ENCODE assay signal across 8 mouse cellular contexts in genomic region chr4:124986739-124987710, GRCm38 (mm10). TPM values are rescaled to one million over a fixed set of nuclear protein-coding genes. Genes with fewer than 3 reads are reported as not detected.
DNase-seq lines count a peak whose midpoint lies in the region; ATAC-seq and TF ChIP-seq lines count a peak whose summit lies in the region.

No protein-coding gene starts in this region.

- 3% methylated on average over 32 of the region's 51 CpGs for WGBS in lung, postnatal 0 days
- 2% methylated on average over 51 of the region's 51 CpGs for WGBS in forebrain, embryonic 15.5 days
- 7% methylated on average over 49 of the region's 51 CpGs for WGBS in liver, embryonic 12.5 days (ENCODE audit: insufficient replicate concordance)
- 3% methylated on average over 51 of the region's 51 CpGs for WGBS in stomach, embryonic 16.5 days

- DNase-seq in lung, postnatal 0 days (ENCODE audit: low spot score), result no peak
- DNase-seq in lung, postnatal 25 days (ENCODE audit: low spot score), result no peak
- no peak for DNase-seq in embryo, embryonic 9.5 days (ENCODE audit: extremely low spot score)
- no peak for DNase-seq in right cerebral cortex, postnatal 4 days

- no peak for TF ChIP-seq CTCF in lung, postnatal 0 days (IDR thresholded peaks at IDR 0.05)

- peak overlapping the region; percentile 67 for H3K4me2 ChIP-seq in lung, postnatal 0 days (replicated peaks; ENCODE audit: low read depth, low read length)
- peak overlapping the region; percentile 51 for H3K4me2 ChIP-seq in forebrain, embryonic 15.5 days (replicated peaks)
- H3K4me2 ChIP-seq in liver, embryonic 12.5 days, result peak overlapping the region; percentile 56
- peak overlapping the region; percentile 63 for H3K4me2 ChIP-seq in stomach, embryonic 16.5 days (ENCODE audit: low read depth, low read length)

- no peak overlapping the region for H3K9ac ChIP-seq in lung, postnatal 0 days (replicated peaks; ENCODE audit: low read depth)
- H3K9ac ChIP-seq in forebrain, embryonic 15.5 days (replicated peaks), result no peak overlapping the region
- H3K9ac ChIP-seq in liver, embryonic 12.5 days, result no peak overlapping the region
- peak overlapping the region; percentile 66 for H3K9ac ChIP-seq in stomach, embryonic 16.5 days (ENCODE audit: low read length)

- ATAC-seq in lung, postnatal 0 days, result no peak
- no peak for ATAC-seq in forebrain, embryonic 15.5 days (replicated peaks)
- ATAC-seq in liver, embryonic 12.5 days, result no peak
- ATAC-seq in stomach, embryonic 16.5 days (ENCODE audit: insufficient read depth, low FRiP score), result no peak
- no peak for ATAC-seq in erythroblast, adult 5-6 weeks (replicated peaks; ENCODE audit: low FRiP score, poor library complexity, severe bottlenecking)

- H3K4me3 ChIP-seq in lung, postnatal 0 days (ENCODE audit: low read depth, low read length), result peak overlapping the region; percentile 45
- peak overlapping the region; percentile 40 for H3K4me3 ChIP-seq in forebrain, embryonic 15.5 days
- H3K4me3 ChIP-seq in liver, embryonic 12.5 days, result peak overlapping the region; percentile 44
- H3K4me3 ChIP-seq in stomach, embryonic 16.5 days (replicated peaks; ENCODE audit: low read length), result peak overlapping the region; percentile 51

- H3K27ac ChIP-seq in lung, postnatal 0 days (ENCODE audit: low read length), result no peak overlapping the region
- H3K27ac ChIP-seq in forebrain, embryonic 15.5 days (replicated peaks), result no peak overlapping the region
- H3K27ac ChIP-seq in liver, embryonic 12.5 days, result no peak overlapping the region
- no peak overlapping the region for H3K27ac ChIP-seq in stomach, embryonic 16.5 days (ENCODE audit: low read length)

- H3K27me3 ChIP-seq in lung, postnatal 0 days (replicated peaks; ENCODE audit: insufficient read depth, low read length), result peaks cover 31% of the 10 kb centered on the region
- H3K27me3 ChIP-seq in forebrain, embryonic 15.5 days, result peaks cover 75% of the 10 kb centered on the region
- peaks cover 99% of the 10 kb centered on the region for H3K27me3 ChIP-seq in liver, embryonic 12.5 days (replicated peaks)
- peaks cover 52% of the 10 kb centered on the region for H3K27me3 ChIP-seq in stomach, embryonic 16.5 days (ENCODE audit: control insufficient read depth, insufficient read depth, low read length)

- no peaks in the 10 kb centered on the region for H3K9me3 ChIP-seq in lung, postnatal 0 days (ENCODE audit: low read length)
- H3K9me3 ChIP-seq in forebrain, embryonic 15.5 days, result no peaks in the 10 kb centered on the region
- H3K9me3 ChIP-seq in liver, embryonic 12.5 days (replicated peaks), result no peaks in the 10 kb centered on the region
- no peaks in the 10 kb centered on the region for H3K9me3 ChIP-seq in stomach, embryonic 16.5 days (replicated peaks; ENCODE audit: control insufficient read depth, low read length)

- TF ChIP-seq EP300 in lung, postnatal 0 days (IDR thresholded peaks at IDR 0.05), result no peak

- no peaks in the 10 kb centered on the region for H3K36me3 ChIP-seq in lung, postnatal 0 days (ENCODE audit: insufficient read depth, low read length)
- H3K36me3 ChIP-seq in forebrain, embryonic 15.5 days, result no peaks in the 10 kb centered on the region
- H3K36me3 ChIP-seq in liver, embryonic 12.5 days, result no peaks in the 10 kb centered on the region
- H3K36me3 ChIP-seq in stomach, embryonic 16.5 days (ENCODE audit: control insufficient read depth, insufficient read depth, low read length), result no peaks in the 10 kb centered on the region

- no peaks in the 10 kb centered on the region for H3K4me1 ChIP-seq in lung, postnatal 0 days (ENCODE audit: insufficient read depth, low read depth, low read length)
- peaks cover 21% of the 10 kb centered on the region for H3K4me1 ChIP-seq in forebrain, embryonic 15.5 days
- H3K4me1 ChIP-seq in liver, embryonic 12.5 days, result peaks cover 20% of the 10 kb centered on the region; the same call in 1 of the 2 replicates
- peaks cover 15% of the 10 kb centered on the region for H3K4me1 ChIP-seq in stomach, embryonic 16.5 days (ENCODE audit: control insufficient read depth, insufficient read depth, low read length)

RNA-seq across cellular contexts. Expression of gene Rspo1, which starts 0.8 kb away (rescaled TPM):
- 6.5 and 7.2 TPM in 2 replicates for polyA plus RNA-seq in lung, postnatal 0 days (2015; fragmentation: Nextera tagmentation; extraction: Ambion mirVana)
- polyA plus RNA-seq in forebrain, embryonic 15.5 days (2015; fragmentation: Nextera tagmentation; extraction: Ambion mirVana), result 2.7 and 4.5 TPM in 2 replicates
- polyA plus RNA-seq in liver, embryonic 12.5 days (2016; fragmentation: Nextera tagmentation; extraction: Ambion mirVana), result 1.2 and 1.4 TPM in 2 replicates
- 7.5 and 10.3 TPM in 2 replicates for polyA plus RNA-seq in stomach, embryonic 16.5 days (2015; fragmentation: Nextera tagmentation; extraction: Ambion mirVana)
- 0.58 TPM in 1 of 2 replicates, not detected in the other for total RNA-seq in erythroblast, adult 5-6 weeks (2015; ENCODE audit: low replicate concordance)
- 0.42 TPM in 1 of 2 replicates, not detected in the other for total RNA-seq in erythroblast, adult 5-6 weeks (2017; ENCODE audit: low replicate concordance)

RNA-seq across cellular contexts. Expression of gene Gnl2, which starts 29.4 kb away (rescaled TPM):
- 42.3 and 47.3 TPM in 2 replicates for polyA plus RNA-seq in lung, postnatal 0 days (2015; fragmentation: Nextera tagmentation; extraction: Ambion mirVana)
- polyA plus RNA-seq in forebrain, embryonic 15.5 days (2015; fragmentation: Nextera tagmentation; extraction: Ambion mirVana), result 93.6 and 95.8 TPM in 2 replicates
- 69.9 and 72.5 TPM in 2 replicates for polyA plus RNA-seq in liver, embryonic 12.5 days (2016; fragmentation: Nextera tagmentation; extraction: Ambion mirVana)
- 76.7 and 80.0 TPM in 2 replicates for polyA plus RNA-seq in stomach, embryonic 16.5 days (2015; fragmentation: Nextera tagmentation; extraction: Ambion mirVana)
- 11.1 and 36.6 TPM in 2 replicates for total RNA-seq in erythroblast, adult 5-6 weeks (2015; ENCODE audit: low replicate concordance)
- 27.7 and 30.8 TPM in 2 replicates for total RNA-seq in erythroblast, adult 5-6 weeks (2017; ENCODE audit: low replicate concordance)

RNA-seq across cellular contexts. Expression of gene Cdca8, which starts 47.9 kb away (rescaled TPM):
- 5.5 and 8.8 TPM in 2 replicates for polyA plus RNA-seq in lung, postnatal 0 days (2015; fragmentation: Nextera tagmentation; extraction: Ambion mirVana)
- polyA plus RNA-seq in forebrain, embryonic 15.5 days (2015; fragmentation: Nextera tagmentation; extraction: Ambion mirVana), result 81.4 and 87.0 TPM in 2 replicates
- polyA plus RNA-seq in liver, embryonic 12.5 days (2016; fragmentation: Nextera tagmentation; extraction: Ambion mirVana), result 173 and 177 TPM in 2 replicates
- 111 and 114 TPM in 2 replicates for polyA plus RNA-seq in stomach, embryonic 16.5 days (2015; fragmentation: Nextera tagmentation; extraction: Ambion mirVana)
- total RNA-seq in erythroblast, adult 5-6 weeks (2015; ENCODE audit: low replicate concordance), result 50.9 and 62.5 TPM in 2 replicates
- 52.7 and 74.9 TPM in 2 replicates for total RNA-seq in erythroblast, adult 5-6 weeks (2017; ENCODE audit: low replicate concordance)

RNA-seq across cellular contexts. Expression of gene 9930104L06Rik, which starts 50.2 kb away (rescaled TPM):
- polyA plus RNA-seq in lung, postnatal 0 days (2015; fragmentation: Nextera tagmentation; extraction: Ambion mirVana), result 7.3 and 8.3 TPM in 2 replicates
- 16.2 and 20.0 TPM in 2 replicates for polyA plus RNA-seq in forebrain, embryonic 15.5 days (2015; fragmentation: Nextera tagmentation; extraction: Ambion mirVana)
- polyA plus RNA-seq in liver, embryonic 12.5 days (2016; fragmentation: Nextera tagmentation; extraction: Ambion mirVana), result 7.5 and 8.3 TPM in 2 replicates
- polyA plus RNA-seq in stomach, embryonic 16.5 days (2015; fragmentation: Nextera tagmentation; extraction: Ambion mirVana), result 10.9 and 11.8 TPM in 2 replicates
- total RNA-seq in erythroblast, adult 5-6 weeks (2015; ENCODE audit: low replicate concordance), result 0.38 and 0.84 TPM in 2 replicates
- total RNA-seq in erythroblast, adult 5-6 weeks (2017; ENCODE audit: low replicate concordance), result 3.2 and 6.1 TPM in 2 replicates
